Mouse (Mus musculus): ENCODE data around the gene Dync1i1. TPM values are rescaled to one million over a fixed set of nuclear protein-coding genes. Genes with fewer than 3 reads are reported as not detected.

The Dync1i1 gene
- total and polyA plus RNA-seq, 3 experiments = not detected

DNA sequence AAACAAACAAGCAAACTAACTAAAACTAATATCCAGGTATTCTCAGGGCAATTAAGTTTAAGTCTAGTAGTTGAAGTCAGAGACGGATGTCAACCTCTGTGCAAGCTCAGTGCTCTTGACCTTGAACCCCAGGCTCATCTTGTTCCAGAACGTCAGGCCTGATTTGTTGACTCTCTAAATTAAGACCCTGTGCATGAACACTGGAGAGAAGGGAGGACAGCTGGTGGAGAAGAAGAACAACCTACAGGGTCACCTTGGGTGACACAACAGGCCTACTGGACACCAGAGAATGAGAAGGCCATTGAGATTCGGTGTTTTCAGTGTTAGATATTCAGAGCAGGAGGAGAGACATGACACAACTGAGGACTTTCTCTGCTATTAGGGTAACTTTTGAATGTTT is 105.8 kb downstream of the Dync1i1 start:
- no peaks in the 10 kb centered on the region for H3K27me3 ChIP-seq (ENCODE audit: control insufficient read depth in 1 of 2, insufficient read depth in 2 of 2, low read length in 2 of 2)
- H3K4me1 ChIP-seq (ENCODE audit: control insufficient read depth in 1 of 2, insufficient read depth in 2 of 2, low read length in 2 of 2) = no peaks in the 10 kb centered on the region
- H3K79me2 ChIP-seq (ENCODE audit: control insufficient read depth, insufficient read depth, low read length, poor library complexity) = no peaks in the 10 kb centered on the region
- no peaks in the 10 kb centered on the region for H3K36me3 ChIP-seq (ENCODE audit: control insufficient read depth in 1 of 2, insufficient read depth in 2 of 2, low read length in 2 of 2)
- H3K9me3 ChIP-seq (replicated peaks; ENCODE audit: insufficient read depth, low read length) = no peaks in the 10 kb centered on the region
- H3K9ac ChIP-seq (ENCODE audit: control insufficient read depth, low read depth, low read length, poor library complexity, severe bottlenecking) = no peak overlapping the region
- H3K27ac ChIP-seq (ENCODE audit: control insufficient read depth, low read depth, low read length) = no peak overlapping the region
- DNase-seq (ENCODE audit: low read depth, low spot score) = no peak
- no peak overlapping the region for H3K4me3 ChIP-seq (ENCODE audit: control insufficient read depth in 1 of 2, insufficient read depth in 1 of 2, low read depth in 2 of 2, low read length in 2 of 2)
- no peak for TF ChIP-seq KAT2A (conservative IDR thresholded peaks at IDR 0.05; ENCODE audit: low read depth, low read length)
- TF ChIP-seq MYB (IDR thresholded peaks at IDR 0.05; ENCODE audit: low read depth, low read length) = no peak
- no peak for TF ChIP-seq GATA1 (IDR thresholded peaks at IDR 0.05; ENCODE audit: low read depth, low read length)
- no peak for TF ChIP-seq NELFE (IDR thresholded peaks at IDR 0.05; ENCODE audit: low read depth, low read length)
- TF ChIP-seq RAD21 (IDR thresholded peaks at IDR 0.05; ENCODE audit: low read depth, low read length) = no peak
- TF ChIP-seq MAX (IDR thresholded peaks at IDR 0.05; ENCODE audit: low read length) = no peak
- no peak for TF ChIP-seq RCOR1 (IDR thresholded peaks at IDR 0.05; ENCODE audit: low read depth, low read length)
- no peak for TF ChIP-seq MXI1 (IDR thresholded peaks at IDR 0.05; ENCODE audit: low read depth, low read length)
- TF ChIP-seq TCF12 (IDR thresholded peaks at IDR 0.05; ENCODE audit: low read depth, low read length) = no peak
- no peak for TF ChIP-seq EP300 (IDR thresholded peaks at IDR 0.05; ENCODE audit: low read depth in 1 of 2, low read length in 2 of 2)
- TF ChIP-seq E2F4 (IDR thresholded peaks at IDR 0.05; ENCODE audit: borderline replicate concordance, low read depth, low read length) = no peak
- TF ChIP-seq USF2 (IDR thresholded peaks at IDR 0.05; ENCODE audit: borderline replicate concordance in 1 of 2, insufficient read depth in 1 of 2, low read depth in 1 of 2, low read length in 2 of 2) = no peak
- no peak for TF ChIP-seq ZC3H11A (IDR thresholded peaks at IDR 0.05; ENCODE audit: low read depth, low read length)
- TF ChIP-seq POLR2AphosphoS2 (IDR thresholded peaks at IDR 0.05; ENCODE audit: low read length) = no peak
- TF ChIP-seq CTCF (IDR thresholded peaks at IDR 0.05 in 2 of 3, conservative IDR thresholded peaks at IDR 0.05 in 1 of 3; ENCODE audit: control insufficient read depth in 1 of 3, insufficient read depth in 1 of 3, low read depth in 2 of 3, low read length in 3 of 3, poor library complexity in 1 of 3, severe bottlenecking in 1 of 3) = no peak
- TF ChIP-seq ZMIZ1 (IDR thresholded peaks at IDR 0.05; ENCODE audit: low read depth, low read length) = no peak

DNA sequence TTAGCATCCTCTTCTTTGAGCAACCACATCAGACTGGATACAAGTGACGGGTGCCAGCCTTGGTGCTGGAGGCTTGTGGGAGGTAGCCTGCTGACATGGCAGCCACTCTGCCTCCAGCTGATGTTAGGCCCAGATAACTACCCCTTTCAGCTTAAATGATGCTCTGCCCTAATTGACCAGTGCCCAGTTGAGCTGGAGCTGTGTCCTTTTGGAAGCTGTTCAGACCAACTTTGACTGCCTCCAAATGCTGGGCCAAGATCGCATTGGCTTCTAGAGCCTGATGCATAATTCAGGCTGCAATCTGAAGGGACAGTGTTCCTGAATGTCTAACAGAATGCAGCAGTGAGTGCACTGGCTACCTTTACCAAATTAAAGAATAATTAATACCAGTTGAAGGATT is 107.4 kb downstream of the Dync1i1 start:
- no peaks in the 10 kb centered on the region for H3K79me2 ChIP-seq (ENCODE audit: control insufficient read depth, insufficient read depth, low read length, poor library complexity)
- H3K4me1 ChIP-seq (ENCODE audit: control insufficient read depth in 1 of 2, insufficient read depth in 2 of 2, low read length in 2 of 2) = no peaks in the 10 kb centered on the region
- no peak overlapping the region for H3K4me3 ChIP-seq (ENCODE audit: control insufficient read depth in 1 of 2, insufficient read depth in 1 of 2, low read depth in 2 of 2, low read length in 2 of 2)
- no peaks in the 10 kb centered on the region for H3K36me3 ChIP-seq (ENCODE audit: control insufficient read depth in 1 of 2, insufficient read depth in 2 of 2, low read length in 2 of 2)
- H3K9me3 ChIP-seq (replicated peaks; ENCODE audit: insufficient read depth, low read length) = no peaks in the 10 kb centered on the region
- no peak overlapping the region for H3K9ac ChIP-seq (ENCODE audit: control insufficient read depth, low read depth, low read length, poor library complexity, severe bottlenecking)
- no peak overlapping the region for H3K27ac ChIP-seq (ENCODE audit: control insufficient read depth, low read depth, low read length)
- no peak for TF ChIP-seq SIN3A (IDR thresholded peaks at IDR 0.05; ENCODE audit: low read length)
- no peak for TF ChIP-seq ZC3H11A (IDR thresholded peaks at IDR 0.05; ENCODE audit: low read depth, low read length)
- no peak for TF ChIP-seq KAT2A (conservative IDR thresholded peaks at IDR 0.05; ENCODE audit: low read depth, low read length)
- TF ChIP-seq NELFE (IDR thresholded peaks at IDR 0.05; ENCODE audit: low read depth, low read length) = no peak
- no peak for TF ChIP-seq RCOR1 (IDR thresholded peaks at IDR 0.05; ENCODE audit: low read depth, low read length)
- TF ChIP-seq POLR2A (IDR thresholded peaks at IDR 0.05; ENCODE audit: control insufficient read depth in 1 of 2, insufficient read depth in 1 of 2, low read depth in 1 of 2, low read length in 2 of 2, poor library complexity in 1 of 2) = no peak
- no peak for TF ChIP-seq JUND (IDR thresholded peaks at IDR 0.05; ENCODE audit: low read depth, low read length)
- TF ChIP-seq GATA1 (IDR thresholded peaks at IDR 0.05; ENCODE audit: low read depth, low read length) = no peak
- no peak for TF ChIP-seq POLR2AphosphoS2 (IDR thresholded peaks at IDR 0.05; ENCODE audit: low read length)
- no peak for TF ChIP-seq USF2 (IDR thresholded peaks at IDR 0.05; ENCODE audit: borderline replicate concordance in 1 of 2, insufficient read depth in 1 of 2, low read depth in 1 of 2, low read length in 2 of 2)
- no peak for TF ChIP-seq RAD21 (IDR thresholded peaks at IDR 0.05; ENCODE audit: low read depth, low read length)
- TF ChIP-seq ZKSCAN1 (IDR thresholded peaks at IDR 0.05; ENCODE audit: low read depth, low read length) = no peak
- TF ChIP-seq ELF1 (IDR thresholded peaks at IDR 0.05; ENCODE audit: low read depth, low read length) = no peak
- no peak for TF ChIP-seq UBTF (IDR thresholded peaks at IDR 0.05; ENCODE audit: borderline replicate concordance, insufficient read depth, low read depth, low read length)
- no peak for TF ChIP-seq ZMIZ1 (IDR thresholded peaks at IDR 0.05; ENCODE audit: low read depth, low read length)
- no peak for TF ChIP-seq EP300 (IDR thresholded peaks at IDR 0.05; ENCODE audit: low read depth in 1 of 2, low read length in 2 of 2)
- TF ChIP-seq TCF12 (IDR thresholded peaks at IDR 0.05; ENCODE audit: low read depth, low read length) = no peak
- no peak for TF ChIP-seq CHD1 (IDR thresholded peaks at IDR 0.05; ENCODE audit: low read depth, low read length)
- no peak for TF ChIP-seq HCFC1 (IDR thresholded peaks at IDR 0.05; ENCODE audit: low read depth, low read length)
- no peaks in the 10 kb centered on the region for H3K27me3 ChIP-seq (ENCODE audit: control insufficient read depth in 1 of 2, insufficient read depth in 2 of 2, low read length in 2 of 2)
- DNase-seq (ENCODE audit: low read depth, low spot score) = no peak
